Mouse (Mus musculus) lung, postnatal 0 days (tissue): Measurements from ENCODE around the gene Kdm1a. TPM values are rescaled to one million over a fixed set of nuclear protein-coding genes. Genes with fewer than 3 reads are reported as not detected.

Experiments
- ATAC-seq: fragments of 200-750 bp; cut with Nextera tagmentation; 2 replicates; pipeline ENCODE4 v1.8.0; 2017; ENCODE audit warnings: moderate library complexity
- DNase-seq: peaks from one replicate; pipeline ENCODE4 v3.0.0-alpha.2; 2016; ENCODE audit warnings: low spot score
- H3K27ac ChIP-seq: fragments of 300-500 bp; sonication (generic); 2 replicates; pipeline ENCODE4 v1.5.1; 2014; ENCODE audit warnings: antibody characterized with exemption, mild to moderate bottlenecking, low read length, mixed read lengths
- H3K27me3 ChIP-seq: fragments of 300-500 bp; sonication (generic); replicated peaks from 2 replicates; pipeline ENCODE4 v1.6.1; 2014; ENCODE audit warnings: low read length, mixed read lengths; ENCODE audit not compliant: insufficient read depth
- H3K36me3 ChIP-seq: fragments of 300-500 bp; sonication (generic); 2 replicates; pipeline ENCODE4 v1.6.1; 2014; ENCODE audit warnings: low read length, mixed read lengths; ENCODE audit not compliant: insufficient read depth
- H3K4me1 ChIP-seq: fragments of 300-500 bp; sonication (generic); 2 replicates; pipeline ENCODE4 v1.6.1; 2014; ENCODE audit warnings: antibody characterized with exemption, low read depth, low read length, mixed read lengths; ENCODE audit not compliant: insufficient read depth
- H3K4me2 ChIP-seq: fragments of 300-500 bp; sonication (generic); replicated peaks from 2 replicates; pipeline ENCODE4 v1.6.1; 2014; ENCODE audit warnings: low read depth, mild to moderate bottlenecking, low read length, moderate library complexity, mixed read lengths
- H3K4me3 ChIP-seq: fragments of 300-500 bp; sonication (generic); 2 replicates; pipeline ENCODE4 v1.5.1; 2014; ENCODE audit warnings: low read depth, low read length
- H3K9ac ChIP-seq: fragments of 300-500 bp; sonication (generic); replicated peaks from 2 replicates; pipeline ENCODE4 v1.6.1; 2014; ENCODE audit warnings: low read depth, mild to moderate bottlenecking
- H3K9me3 ChIP-seq: fragments of 300-500 bp; sonication (generic); 2 replicates; pipeline ENCODE4 v1.6.1; 2016; ENCODE audit warnings: low read length, mixed read lengths
- CTCF ChIP-seq: IDR thresholded peaks from 2 replicates; pipeline ENCODE4 v1.5.1; 2016; ENCODE audit warnings: antibody characterized with exemption, mild to moderate bottlenecking
- EP300 ChIP-seq: IDR thresholded peaks from 2 replicates; pipeline ENCODE4 v1.6.1; 2016; ENCODE audit warnings: antibody characterized with exemption, mild to moderate bottlenecking, control low read depth
- WGBS: fragments of 180-500 bp; shearing (Covaris S2); extraction: QIAGEN DNeasy Blood & Tissue Kit; methylation state at CpG from one replicate; pipeline ENCODE4 v1.1.7; 2014; 5-methylcytosine and 5-hydroxymethylcytosine counted together
- polyA plus RNA-seq: library from polyadenylated mRNA; unstranded; fragments of >200 nt; fragmentation: Nextera tagmentation; extraction: Ambion mirVana; gene quantifications from 2 replicates; pipeline ENCODE4 v1.2.1, GENCODE M21; 2015

Gene Kdm1a
- polyA plus RNA-seq, 1 experiment from 2014 or later, result 21.0 TPM

- Histone ChIP-seq H3K9me3 (no peaks in the 10 kb centered on the region), H3K4me2 (no peak overlapping the region), H3K9ac (no peak overlapping the region), H3K27ac (no peak overlapping the region), H3K27me3 (no peaks in the 10 kb centered on the region), H3K36me3 (no peaks in the 10 kb centered on the region), H3K4me1 (peaks cover 8% of the 10 kb centered on the region; the same call in 1 of the 2 replicates), H3K4me3 (no peak overlapping the region)
- DNase-seq (no peak), ATAC-seq (no peak)
- TF ChIP-seq EP300 (no peak), CTCF (no peak)
- WGBS, result 78% methylated on average over 7 of the region's 7 CpGs
Observed at GRCm38 (mm10) chr4:136598268-136598876, 4.2 kb downstream of the Kdm1a start.

DNA sequence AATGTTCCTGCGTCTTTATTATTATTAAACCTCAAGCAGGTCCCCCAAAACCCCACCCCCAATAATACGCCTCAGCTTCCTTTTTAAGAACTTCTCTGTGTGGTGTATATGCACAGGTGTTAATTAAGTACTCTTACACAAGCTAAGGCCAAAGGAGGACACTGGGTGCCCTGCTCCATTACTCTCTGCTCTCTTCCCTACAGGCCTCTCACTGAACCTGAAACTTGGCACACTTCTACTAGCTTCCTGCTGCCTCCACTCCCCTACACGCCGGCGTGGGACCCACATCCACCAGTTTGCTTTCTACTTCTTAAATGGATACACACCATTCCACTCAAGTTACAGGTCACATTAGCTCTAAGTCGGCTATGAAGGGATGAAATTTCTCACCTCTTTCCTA, 7.3 kb downstream of the Kdm1a start:
- WGBS, result 66% methylated on average over 6 of the region's 6 CpGs
- no peak for ATAC-seq
- Histone ChIP-seq H3K36me3 (no peaks in the 10 kb centered on the region), H3K4me1 (no peaks in the 10 kb centered on the region; the same call in 1 of the 2 replicates), H3K27ac (no peak overlapping the region), H3K4me2 (no peak overlapping the region), H3K9ac (no peak overlapping the region), H3K4me3 (no peak overlapping the region), H3K27me3 (no peaks in the 10 kb centered on the region), H3K9me3 (no peaks in the 10 kb centered on the region)
- no peak for TF ChIP-seq CTCF
- TF ChIP-seq EP300, result no peak
- no peak for DNase-seq

DNA sequence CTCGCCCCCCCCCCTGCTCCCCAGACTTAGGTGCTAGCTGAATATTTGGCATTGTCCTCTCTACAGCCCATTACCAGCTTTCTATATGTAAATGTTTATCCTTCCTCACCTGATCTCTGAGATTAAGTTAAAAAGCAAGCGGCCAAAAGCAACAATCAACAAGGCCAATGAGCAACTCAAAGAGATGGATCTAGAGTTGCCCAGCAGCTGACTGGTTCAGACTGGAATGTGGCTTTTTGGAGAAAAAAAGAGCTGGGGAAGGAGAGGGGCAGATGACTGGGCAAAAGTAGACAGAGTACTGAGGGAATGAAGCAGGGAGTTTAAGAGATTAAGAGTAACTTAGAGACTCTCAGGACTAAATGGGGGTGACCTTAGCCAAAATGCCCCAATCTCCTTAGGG, 8.5 kb downstream of the Kdm1a start:
- Histone ChIP-seq H3K4me3 (no peak overlapping the region), H3K9me3 (no peaks in the 10 kb centered on the region), H3K27me3 (no peaks in the 10 kb centered on the region), H3K9ac (no peak overlapping the region), H3K36me3 (no peaks in the 10 kb centered on the region), H3K4me1 (no peaks in the 10 kb centered on the region), H3K27ac (no peak overlapping the region), H3K4me2 (no peak overlapping the region)
- no peak for ATAC-seq
- 71% methylated on average over 2 of the region's 2 CpGs for WGBS
- DNase-seq, result no peak
- TF ChIP-seq EP300 (no peak), CTCF (no peak)

- TF ChIP-seq EP300, result no peak
- TF ChIP-seq CTCF, result no peak
- Histone ChIP-seq H3K4me3 (no peak overlapping the region), H3K27ac (no peak overlapping the region), H3K4me2 (no peak overlapping the region), H3K9ac (no peak overlapping the region), H3K27me3 (no peaks in the 10 kb centered on the region), H3K36me3 (no peaks in the 10 kb centered on the region), H3K9me3 (no peaks in the 10 kb centered on the region), H3K4me1 (no peaks in the 10 kb centered on the region)
- WGBS, result 43% methylated on average over 4 of the region's 4 CpGs
- ATAC-seq, result no peak
- no peak for DNase-seq
Observed at GRCm38 (mm10) chr4:136592111-136592510, 10.4 kb downstream of the Kdm1a start.

GRCm38 (mm10) chr4:136588003-136588402, 14.5 kb downstream of the Kdm1a start:
- DNase-seq (no peak), ATAC-seq (no peak)
- 85% methylated on average over 4 of the region's 4 CpGs for WGBS
- Histone ChIP-seq H3K36me3 (no peaks in the 10 kb centered on the region), H3K9me3 (no peaks in the 10 kb centered on the region), H3K4me1 (no peaks in the 10 kb centered on the region), H3K27ac (no peak overlapping the region), H3K4me2 (no peak overlapping the region), H3K4me3 (no peak overlapping the region), H3K9ac (no peak overlapping the region), H3K27me3 (no peaks in the 10 kb centered on the region)
- TF ChIP-seq CTCF (no peak), EP300 (no peak)

DNA sequence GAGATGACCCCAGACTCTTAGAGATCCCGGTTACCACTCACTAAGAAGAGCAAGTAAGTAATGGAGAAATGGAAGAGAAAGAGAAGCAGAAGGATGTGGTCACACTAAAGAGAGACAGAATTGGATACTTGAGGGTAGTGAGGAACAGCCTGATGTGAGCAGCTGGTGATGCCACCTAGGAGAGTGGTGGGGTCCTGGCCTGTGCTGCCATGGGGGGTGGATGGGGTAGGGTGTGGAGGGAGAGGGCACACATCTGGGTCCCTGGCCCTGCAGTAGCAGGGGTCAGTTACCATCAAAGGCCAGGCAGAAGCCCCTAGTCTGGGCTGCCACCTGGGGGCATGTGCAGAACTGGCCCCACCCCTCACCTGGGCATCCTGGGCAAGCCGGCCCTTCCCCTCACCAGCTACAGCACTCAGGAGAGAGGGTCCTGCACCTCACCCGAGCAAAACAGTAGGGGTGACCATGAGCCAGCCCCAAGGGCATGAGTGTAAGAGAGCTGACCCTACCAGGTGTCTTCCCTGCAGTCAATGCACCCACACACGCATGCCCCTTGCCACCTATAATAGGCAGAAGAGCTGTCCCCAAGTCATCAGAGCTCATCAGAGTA, 15.2 kb downstream of the Kdm1a start:
- H3K4me3 ChIP-seq, result no peak overlapping the region
- no peaks in the 10 kb centered on the region for H3K4me1 ChIP-seq
- H3K27ac ChIP-seq, result no peak overlapping the region
- DNase-seq (no peak), ATAC-seq (no peak)
- no peaks in the 10 kb centered on the region for H3K27me3 ChIP-seq
- H3K4me2 ChIP-seq, result no peak overlapping the region
- no peaks in the 10 kb centered on the region for H3K9me3 ChIP-seq
- WGBS, result 79% methylated on average over 4 of the region's 4 CpGs
- no peak for TF ChIP-seq EP300
- TF ChIP-seq CTCF, result no peak
- H3K36me3 ChIP-seq, result no peaks in the 10 kb centered on the region
- H3K9ac ChIP-seq, result no peak overlapping the region
